Mouse (Mus musculus) T-helper 1 cell (primary cell): ENCODE results near the gene Ntm.

Experiments used
- in situ Hi-C: fragments of 300-600 bp; cut with MboI, MseI; formaldehyde crosslinking; loops from one replicate; pipeline ENCODE4 v1.15.1; 2025; ENCODE audit warnings: high pct_unique_total_duplicates

Ntm gene

DNA sequence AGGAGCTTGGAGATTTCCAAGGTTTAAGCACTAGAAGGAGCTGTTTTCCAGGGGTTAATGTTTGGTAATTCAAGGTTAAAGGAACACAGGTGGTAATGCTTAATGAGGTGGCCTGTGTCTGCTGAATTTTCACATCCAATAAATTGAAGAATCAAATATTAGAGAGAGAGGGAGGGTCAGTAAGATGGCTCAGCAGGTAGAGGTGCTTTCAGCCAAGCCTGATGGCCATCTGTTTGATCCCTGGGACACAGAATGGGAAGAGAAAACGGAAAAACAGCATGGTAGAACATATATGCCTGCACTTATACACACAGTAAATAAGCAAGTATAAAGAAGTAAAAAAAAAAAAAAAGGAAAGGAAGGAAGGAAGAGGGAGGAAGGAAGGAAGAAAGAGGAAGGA, 890.9 kb downstream of the Ntm start:
- in situ Hi-C loops = no loop called here

GRCm38 (mm10) chr9:29067572-29067971, 895.4 kb downstream of the Ntm start:
- in situ Hi-C loops = no loop called here

DNA sequence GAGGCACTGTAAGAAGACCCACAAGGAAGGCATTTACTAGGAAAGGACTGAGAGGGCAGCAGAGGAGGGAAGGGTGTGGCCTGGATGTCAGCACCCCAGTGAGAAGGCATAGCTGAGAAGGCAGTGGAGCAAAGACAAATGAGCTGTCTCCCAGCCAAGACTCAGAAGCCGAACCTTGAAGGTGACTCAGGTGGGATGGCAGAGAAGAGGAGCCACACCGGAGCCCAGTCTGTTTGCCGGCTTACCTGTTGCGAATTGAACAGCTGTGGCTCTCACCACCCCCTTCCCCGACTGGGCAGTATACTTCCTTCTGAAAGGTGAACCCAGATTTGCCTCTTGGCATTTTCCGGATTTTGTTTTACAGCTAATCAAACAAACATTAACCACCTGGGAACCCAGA, 902.6 kb downstream of the Ntm start:
- in situ Hi-C loops = no loop called here

GRCm38 (mm10) chr9:29058811-29059210, 904.1 kb downstream of the Ntm start:
- in situ Hi-C loops = no loop called here

GRCm38 (mm10) chr9:29055637-29056036, 907.3 kb downstream of the Ntm start:
- in situ Hi-C loops = no loop called here

DNA sequence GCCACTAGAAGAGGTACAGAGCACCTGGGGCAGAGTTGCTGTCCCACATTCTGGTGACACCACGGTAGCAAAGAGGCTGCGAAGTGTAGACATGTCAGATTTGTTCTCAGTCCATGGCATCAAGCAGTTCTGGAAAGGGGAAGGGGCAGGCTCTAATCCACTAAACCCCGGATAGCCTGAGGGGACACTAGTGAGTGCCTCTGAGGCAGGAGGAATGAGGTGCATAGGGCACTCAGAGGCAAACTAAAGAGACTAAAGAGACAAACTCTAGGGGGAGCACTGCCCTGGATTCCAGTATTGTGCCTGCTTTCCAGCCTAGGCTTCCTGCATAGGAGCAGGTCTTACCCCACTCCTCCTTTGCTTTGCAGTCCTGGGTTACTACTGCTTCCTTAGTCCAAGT, 926.5 kb downstream of the Ntm start:
- in situ Hi-C loops = no loop called here

DNA sequence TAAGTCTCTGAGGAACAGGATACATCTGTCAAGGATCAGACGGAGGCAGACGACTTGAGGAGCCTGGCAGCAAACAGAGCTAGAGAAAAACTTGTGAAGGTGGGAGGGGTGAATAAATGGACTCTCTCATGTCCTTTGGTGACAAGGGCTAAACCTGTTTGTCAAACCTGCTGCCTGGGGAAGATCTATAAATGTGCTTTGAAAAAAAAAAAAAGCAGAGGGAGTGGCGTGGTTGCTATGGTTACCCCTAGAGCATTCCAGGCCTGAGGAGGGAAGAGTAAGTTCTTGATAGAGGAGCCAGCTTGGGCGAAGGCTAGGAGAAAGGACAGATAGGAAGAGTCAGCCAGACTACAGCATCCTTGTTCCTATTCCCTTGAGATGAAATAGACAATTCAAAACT, 926.9 kb downstream of the Ntm start:
- in situ Hi-C loops = no loop called here

- in situ Hi-C loops = no loop called here
Observed at GRCm38 (mm10) chr9:29026410-29026809, 936.5 kb downstream of the Ntm start.

DNA sequence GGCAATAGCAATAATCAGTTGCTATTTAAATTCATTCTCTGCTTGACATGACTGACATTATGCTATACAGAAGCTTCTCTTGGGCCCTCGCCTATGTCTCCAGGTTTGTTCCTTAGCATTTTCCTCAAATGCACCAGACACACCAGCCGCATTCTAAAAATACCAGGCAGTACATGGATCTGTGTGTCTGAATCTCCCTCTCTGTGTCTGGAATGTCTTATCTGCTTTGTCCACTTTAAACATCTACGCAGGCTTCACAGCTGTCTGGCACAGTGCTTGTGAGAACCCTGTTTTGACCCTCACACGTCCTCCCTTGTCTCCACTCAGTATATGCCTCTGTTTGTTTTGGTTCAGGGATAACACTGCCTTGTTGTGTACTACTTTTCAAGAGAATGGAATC, 937.3 kb downstream of the Ntm start:
- in situ Hi-C loops = no loop called here

GRCm38 (mm10) chr9:29025104-29025503, 937.8 kb downstream of the Ntm start:
- in situ Hi-C loops = no loop called here

- in situ Hi-C loops = no loop called here
Observed at GRCm38 (mm10) chr9:29016879-29017278, 946.1 kb downstream of the Ntm start.

DNA sequence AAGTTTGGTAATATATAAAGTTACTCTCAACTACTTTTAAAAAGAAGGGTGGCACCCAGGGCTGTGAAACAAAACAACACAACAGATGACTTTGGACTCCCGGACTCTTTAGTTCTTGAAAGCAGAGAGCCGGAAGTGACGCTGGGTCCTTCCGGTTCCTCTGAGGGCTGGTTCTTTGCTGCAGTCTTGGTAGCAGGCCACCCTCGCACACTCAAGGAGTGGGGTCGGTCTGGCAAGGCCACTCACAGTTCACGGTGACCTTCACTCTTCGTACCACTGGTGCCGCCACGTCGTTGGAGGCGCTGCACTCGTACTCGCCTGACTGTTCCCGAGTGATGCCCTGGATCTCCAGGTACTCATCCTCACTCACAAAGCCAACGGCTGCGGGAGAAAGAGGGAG, 949.1 kb downstream of the Ntm start:
- in situ Hi-C loops = no loop called here

- in situ Hi-C loops = no loop called here
Observed at GRCm38 (mm10) chr9:29012541-29012940, 950.4 kb downstream of the Ntm start.

DNA sequence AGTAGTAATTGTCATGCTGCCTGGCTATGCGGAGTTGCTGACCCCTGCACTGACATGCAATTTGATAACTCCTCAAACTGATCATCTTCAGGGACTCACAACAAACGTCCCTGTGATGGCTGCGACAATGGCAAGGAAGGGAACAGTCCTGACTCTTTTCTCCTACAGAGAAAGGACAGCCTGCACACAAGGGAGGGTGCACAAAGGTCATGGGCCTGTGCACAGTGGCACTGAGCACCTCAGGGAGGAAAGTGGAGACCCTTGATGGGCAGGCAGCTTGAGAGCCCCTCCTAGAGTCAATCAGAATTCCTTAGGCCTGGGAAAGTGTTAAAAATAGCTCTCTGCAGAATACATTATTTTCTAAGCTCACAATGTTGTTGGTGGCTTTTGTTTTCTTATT, 951.5 kb downstream of the Ntm start:
- in situ Hi-C loops = no loop called here

- in situ Hi-C loops = no loop called here
Observed at GRCm38 (mm10) chr9:29004534-29004933, 958.4 kb downstream of the Ntm start.

- in situ Hi-C loops = no loop called here
Observed at GRCm38 (mm10) chr9:28999951-29000351, 963.0 kb downstream of the Ntm start.

DNA sequence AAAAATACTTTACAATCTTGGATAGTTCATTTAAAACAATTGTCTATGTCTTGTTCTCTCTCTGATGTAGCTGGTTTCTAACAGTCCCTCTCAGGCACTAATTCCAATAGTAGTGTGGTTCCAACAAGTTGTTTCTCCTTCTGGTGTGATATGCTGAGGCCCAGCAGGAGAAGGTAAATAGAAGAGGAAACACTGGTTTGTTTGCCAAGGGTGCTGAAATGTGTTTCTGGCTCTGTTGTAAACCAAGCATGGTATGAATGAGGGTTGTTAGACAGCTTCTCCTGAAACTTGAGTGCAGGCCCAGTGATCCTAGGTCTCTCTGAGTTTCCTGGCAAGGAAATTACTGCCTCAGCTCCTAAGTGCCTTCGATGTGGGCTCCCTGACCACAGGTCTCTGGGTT, 985.7 kb downstream of the Ntm start:
- in situ Hi-C loops = no loop called here

GRCm38 (mm10) chr9:28969455-28969854, 993.5 kb downstream of the Ntm start:
- in situ Hi-C loops = no loop called here
